Mouse (Mus musculus): Measurements from ENCODE around the gene Btd. TPM values are rescaled to one million over a fixed set of nuclear protein-coding genes. Genes with fewer than 3 reads are reported as not detected.

The Btd gene
- polyA plus RNA-seq, 1 experiment from 2014 or later, result 11.6 TPM

Other genes with a start within 250 kb of the Btd start
- 16.9 and 21.5 TPM in 2 replicates for gene Sh3bp5, start 204.9 kb upstream of the Btd start, polyA plus RNA-seq (2015; fragmentation: Nextera tagmentation; extraction: Ambion mirVana)
- gene Eaf1, start 146.6 kb upstream of the Btd start, polyA plus RNA-seq (2015; fragmentation: Nextera tagmentation; extraction: Ambion mirVana), result 23.5 and 23.8 TPM in 2 replicates
- gene Mettl6, start 146.0 kb upstream of the Btd start, polyA plus RNA-seq (2015; fragmentation: Nextera tagmentation; extraction: Ambion mirVana), result 25.0 and 27.6 TPM in 2 replicates
- 0.28 and 0.50 TPM in 2 replicates for gene Colq, start 49.7 kb upstream of the Btd start, polyA plus RNA-seq (2015; fragmentation: Nextera tagmentation; extraction: Ambion mirVana)
- 2.9 and 3.6 TPM in 2 replicates for gene Gm49387, start 150 bp upstream of the Btd start, polyA plus RNA-seq (2015; fragmentation: Nextera tagmentation; extraction: Ambion mirVana)
- gene Hacl1, start 258 bp downstream of the Btd start, polyA plus RNA-seq (2015; fragmentation: Nextera tagmentation; extraction: Ambion mirVana), result 11.4 and 12.7 TPM in 2 replicates
- gene Ankrd28, start 189.6 kb downstream of the Btd start, polyA plus RNA-seq (2015; fragmentation: Nextera tagmentation; extraction: Ambion mirVana), result 3.5 and 3.6 TPM in 2 replicates

Measured in liver, embryonic 15.5 days (tissue).